Mouse (Mus musculus) naive thymus-derived CD4-positive, alpha-beta T cell, adult 2 months (primary cell): ENCODE results near the gene Rsph9.

ENCODE experiments used
- DNase-seq: peaks from one replicate; pipeline ENCODE4 v3.0.0-alpha.2; 2011; ENCODE audit warnings: low read depth

Rsph9 gene

DNA sequence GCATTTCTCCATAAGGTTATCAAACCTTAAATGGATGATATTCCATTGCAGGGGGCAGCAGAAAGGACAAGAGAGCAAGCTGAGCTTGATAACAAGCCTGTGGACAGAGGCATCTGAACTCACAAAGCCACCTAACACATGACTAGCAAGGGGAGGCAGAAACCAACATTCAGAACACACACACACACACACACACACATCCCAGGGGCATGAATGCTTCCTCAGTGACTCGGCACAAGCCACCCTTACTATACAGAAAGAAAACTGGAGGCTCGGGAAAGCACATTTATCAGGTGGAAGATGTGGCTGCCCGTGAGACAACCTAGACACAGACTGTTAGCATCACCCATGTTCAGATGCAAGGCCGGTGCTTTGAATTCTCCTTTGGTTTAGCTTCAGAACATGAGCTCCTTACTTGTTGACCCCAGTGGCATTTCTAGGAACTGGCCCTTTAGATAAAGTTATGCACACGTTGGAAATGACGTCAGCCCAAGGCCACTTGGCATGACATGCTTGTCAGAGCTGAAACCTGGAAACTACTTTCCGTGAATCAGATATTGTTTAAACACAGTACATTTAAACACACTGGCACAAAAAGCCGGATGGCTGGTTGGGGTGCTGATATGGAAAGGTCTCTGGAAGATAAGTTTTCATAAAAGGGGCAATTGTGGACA lies 5.3 kb downstream of the Rsph9 start:
- DNase-seq = no peak

DNA sequence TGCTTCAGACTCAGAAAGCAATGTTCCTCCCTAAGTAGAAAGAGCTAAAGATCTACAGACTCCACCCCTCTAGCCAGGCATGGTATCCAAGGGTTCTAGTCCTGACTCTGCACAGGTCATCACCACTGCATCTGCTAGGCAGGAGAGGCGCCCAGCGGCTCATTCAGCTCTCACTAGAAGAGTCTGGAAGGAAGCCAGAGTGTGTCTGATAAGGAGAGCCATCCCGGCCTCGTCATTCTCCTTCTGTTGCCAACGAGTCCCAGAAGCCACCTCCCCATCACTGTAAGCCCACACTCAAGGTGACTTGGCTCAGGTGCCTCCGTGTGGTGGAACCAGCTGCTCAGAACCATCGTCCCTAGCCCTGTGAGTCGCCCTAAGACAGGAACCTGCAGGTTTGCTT lies 11.2 kb downstream of the Rsph9 start:
- DNase-seq = no peak

DNA sequence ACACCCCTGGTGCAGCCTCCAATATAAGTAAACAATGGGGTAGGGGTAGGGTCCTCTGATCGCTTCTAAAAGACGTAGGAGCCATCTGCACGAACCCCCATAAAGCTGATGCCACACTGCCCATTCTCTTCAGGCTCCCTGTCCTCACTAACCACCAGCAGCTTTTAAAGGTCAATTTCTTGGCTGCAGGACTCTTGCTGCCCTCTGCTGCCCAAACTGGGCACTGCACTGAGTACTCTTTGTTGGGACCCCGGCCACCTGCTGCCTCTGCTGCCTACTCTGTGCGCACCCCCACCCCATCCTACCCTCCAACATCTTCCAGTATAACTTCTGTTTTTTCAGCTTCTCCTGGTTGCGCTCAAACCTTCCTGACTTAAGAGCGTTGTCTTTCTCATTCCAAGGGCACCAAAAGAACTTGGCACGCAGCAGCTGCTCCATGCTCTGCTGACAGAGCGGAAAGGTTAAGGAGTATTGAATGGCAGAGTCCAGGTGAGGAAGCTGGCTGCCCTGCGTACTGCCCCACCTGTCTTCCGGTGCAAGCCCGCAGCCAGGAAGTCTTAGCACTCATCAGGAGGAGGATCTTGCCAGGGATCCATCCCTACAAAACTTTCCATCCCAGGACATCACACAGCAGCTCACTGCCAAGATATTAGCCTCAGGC lies 11.8 kb downstream of the Rsph9 start:
- DNase-seq = peak; percentile 71

DNA sequence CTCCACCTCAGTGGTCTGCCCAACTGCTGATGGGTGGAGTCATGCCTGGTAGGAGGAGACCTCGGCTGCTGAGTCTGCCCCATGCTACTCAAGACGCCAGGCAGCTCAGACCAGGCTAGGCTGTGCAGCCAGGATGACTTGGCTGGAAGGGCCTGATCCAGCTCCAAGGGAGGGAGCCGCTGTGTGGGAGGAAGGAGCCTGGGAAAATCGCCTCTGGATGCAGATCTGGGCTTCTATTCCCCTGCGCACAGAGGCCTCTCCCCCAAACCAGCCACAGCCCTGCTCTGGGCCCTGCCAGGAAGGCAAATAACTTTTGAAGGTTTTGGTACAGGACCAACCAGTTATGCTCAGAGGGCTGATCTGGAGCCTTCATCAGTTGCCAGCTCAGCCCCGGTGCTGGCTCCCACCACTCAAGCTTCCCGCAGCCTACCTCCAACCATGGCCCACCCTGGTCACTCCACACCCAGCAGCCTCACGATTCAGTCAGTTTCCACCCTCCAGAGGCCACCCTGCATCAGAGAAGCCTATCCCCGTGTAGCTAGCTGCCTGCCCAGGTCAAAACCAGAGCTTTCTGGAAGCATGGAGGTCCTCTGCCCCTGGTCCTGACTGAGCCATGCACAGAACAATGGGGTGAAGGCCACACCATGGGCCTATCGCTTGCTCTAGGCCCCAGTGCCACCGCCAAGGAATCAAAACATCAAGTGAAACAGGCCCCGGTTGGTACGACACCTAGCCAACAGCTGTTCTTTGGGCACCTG lies 14.1 kb downstream of the Rsph9 start:
- no peak for DNase-seq

DNA sequence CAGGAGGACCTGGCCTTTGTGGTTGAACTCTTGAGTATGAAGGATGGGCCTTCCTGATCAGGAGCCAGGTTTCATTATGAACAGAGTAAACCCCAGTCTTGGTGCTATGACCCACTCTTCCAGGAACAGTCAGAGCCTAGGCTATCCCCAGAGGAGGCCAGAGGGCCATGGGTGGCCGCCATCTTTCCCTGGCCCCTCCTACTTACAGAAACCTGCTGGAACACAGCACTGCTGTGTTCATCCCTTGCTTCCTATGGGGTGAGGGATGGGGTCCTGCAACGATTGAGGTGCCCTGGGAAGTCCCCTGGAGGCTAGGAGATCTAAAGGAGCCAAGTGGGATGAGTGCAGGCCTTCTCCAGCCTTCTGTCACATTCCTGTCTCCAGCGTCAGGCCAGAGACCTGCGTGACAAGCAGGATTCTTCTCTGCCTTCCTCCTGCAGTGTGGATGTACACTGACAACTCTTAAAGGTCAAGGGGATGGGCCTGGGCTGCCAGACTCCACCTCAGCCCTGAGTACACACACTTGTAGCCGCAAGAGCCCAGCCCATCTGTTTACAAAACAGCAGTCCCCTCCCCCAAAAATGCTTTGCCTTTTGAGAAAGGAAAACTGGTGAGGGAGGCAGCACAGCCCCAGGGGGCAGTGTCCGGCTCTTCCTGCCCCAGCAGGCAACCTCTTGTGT lies 16.1 kb downstream of the Rsph9 start:
- no peak for DNase-seq

DNA sequence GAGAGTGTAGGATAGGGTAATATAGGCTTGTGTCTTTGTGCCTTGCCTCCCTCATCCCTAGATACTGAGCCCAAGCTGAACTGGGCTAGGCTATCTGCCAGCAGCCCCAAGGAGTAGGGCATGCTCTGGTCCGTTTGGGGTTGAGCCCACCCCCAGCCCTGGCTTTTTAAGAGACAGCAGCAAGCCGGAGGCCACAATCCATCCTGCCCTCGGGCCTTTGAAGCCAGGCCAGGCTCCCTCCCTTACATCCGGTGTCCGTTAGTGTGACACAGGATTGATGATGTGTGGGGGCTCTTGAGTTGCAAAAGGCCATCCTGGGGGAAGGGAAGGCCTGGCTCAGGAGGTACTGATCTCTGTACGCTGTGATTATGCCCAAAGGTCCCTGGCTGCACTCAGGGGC lies 17.4 kb downstream of the Rsph9 start:
- no peak for DNase-seq

DNA sequence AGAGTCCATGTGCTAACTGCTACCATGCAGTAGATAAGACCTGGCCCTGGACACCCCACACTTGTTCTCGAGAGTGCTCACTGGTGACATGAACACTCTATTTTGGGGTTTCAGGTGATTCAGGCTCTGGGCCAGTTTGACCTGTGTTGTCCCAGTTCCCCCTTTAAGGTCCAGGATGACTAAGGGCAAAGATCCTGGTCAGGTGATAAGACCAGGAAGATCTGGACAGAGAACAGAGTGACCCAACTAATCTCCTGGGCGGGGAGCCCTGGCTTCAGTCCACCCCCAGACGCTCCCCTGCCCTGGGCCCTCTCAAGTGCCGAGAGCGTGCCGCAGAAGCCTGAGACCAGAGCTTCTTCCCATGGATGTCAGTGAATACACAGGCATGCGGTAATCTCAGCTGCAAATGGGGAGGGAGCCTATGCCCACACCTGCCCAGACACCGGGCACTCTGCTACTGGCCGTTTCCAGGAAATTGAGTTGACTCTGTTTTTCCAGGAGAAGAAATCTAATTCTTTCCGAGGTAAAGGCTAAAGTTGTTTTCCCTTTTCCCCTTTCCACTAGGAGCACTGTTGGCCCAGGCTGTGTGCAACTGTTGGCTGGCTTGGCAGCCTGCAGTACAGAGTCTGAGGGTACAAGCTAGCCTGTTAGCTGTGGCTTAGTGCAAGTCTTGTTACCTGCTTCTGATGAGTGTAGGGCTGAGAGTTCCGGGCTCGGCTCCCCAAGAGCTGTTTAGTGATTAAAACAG lies 19.9 kb downstream of the Rsph9 start:
- no peak for DNase-seq

DNA sequence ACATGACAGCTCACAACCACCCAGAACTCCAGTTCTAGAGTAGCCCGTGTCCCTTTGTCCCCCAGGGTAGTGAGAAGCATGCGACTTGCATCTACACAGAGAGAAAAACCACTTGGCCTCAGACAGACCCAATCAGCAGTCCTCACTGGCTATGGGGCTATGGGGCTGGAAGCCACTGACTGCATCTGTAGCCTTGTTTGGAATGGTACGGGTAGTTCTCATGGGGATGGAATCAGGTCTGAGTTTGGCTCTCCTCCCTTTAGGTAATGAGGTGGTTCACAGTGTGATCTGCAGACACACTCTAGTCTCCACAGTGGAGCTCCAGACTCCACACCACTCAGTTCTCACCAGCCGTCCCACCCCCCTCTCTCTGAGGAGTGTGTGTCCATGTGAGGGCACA lies 20.7 kb downstream of the Rsph9 start:
- no peak for DNase-seq

DNA sequence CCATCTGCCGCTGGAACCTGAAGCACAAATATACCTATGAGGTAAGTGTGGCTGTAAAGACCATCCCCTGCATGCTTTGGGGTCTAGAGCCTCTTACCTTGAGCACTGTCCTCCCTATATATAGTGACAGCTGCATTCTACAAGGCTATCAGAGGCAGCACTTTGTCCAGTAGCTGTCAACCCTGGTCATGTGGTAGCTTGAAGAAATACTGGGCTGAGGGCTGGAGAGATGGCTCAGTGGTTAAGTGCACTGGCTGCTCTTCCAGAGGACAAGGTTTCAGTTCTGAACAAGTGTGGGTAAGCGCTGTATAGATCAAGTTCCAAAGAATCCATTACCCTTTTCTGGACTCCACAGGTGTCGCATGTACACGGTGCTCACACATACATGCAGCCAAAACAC lies 21.2 kb downstream of the Rsph9 start:
- DNase-seq = no peak

DNA sequence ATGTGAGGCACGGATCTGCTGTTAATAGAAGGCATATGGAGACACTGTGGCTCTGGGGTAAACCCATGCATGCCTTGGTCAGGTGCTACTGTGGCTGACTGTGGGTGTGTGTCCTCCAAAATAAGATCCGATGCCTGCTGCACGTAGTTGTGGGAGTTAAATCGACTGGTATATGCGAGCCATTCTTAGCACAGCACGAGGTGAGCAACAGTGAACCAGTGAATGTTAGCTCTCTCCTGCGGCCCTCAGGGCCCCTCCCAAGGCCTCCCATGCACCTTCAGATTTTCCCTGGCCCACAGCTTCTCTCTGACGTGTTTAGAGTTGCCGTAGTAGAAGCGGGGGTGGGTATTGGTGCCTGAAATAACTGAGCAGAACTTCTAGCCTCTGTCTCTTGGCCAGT lies 24.4 kb downstream of the Rsph9 start:
- no peak for DNase-seq

DNA sequence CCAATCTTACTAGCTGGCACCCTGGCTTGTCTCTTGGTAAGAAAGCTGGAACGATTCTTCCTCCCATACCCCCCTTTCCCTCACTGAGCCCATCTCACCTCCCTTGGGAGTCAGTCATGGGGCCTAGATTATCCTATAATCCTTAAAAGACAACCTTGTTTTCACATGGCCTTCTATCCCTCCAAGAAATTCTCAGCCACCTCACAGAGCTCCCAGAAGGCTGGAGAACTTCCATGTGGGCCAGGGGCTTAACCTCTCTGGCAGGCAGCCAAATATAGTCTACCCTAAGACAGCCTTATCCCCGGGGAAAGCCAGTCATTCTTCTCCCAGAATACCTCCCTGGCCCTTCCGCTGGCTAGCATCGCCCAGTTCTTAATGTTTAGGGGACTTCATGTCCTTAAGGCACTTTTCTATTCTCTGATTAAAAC lies 25.6 kb downstream of the Rsph9 start:
- no peak for DNase-seq

DNA sequence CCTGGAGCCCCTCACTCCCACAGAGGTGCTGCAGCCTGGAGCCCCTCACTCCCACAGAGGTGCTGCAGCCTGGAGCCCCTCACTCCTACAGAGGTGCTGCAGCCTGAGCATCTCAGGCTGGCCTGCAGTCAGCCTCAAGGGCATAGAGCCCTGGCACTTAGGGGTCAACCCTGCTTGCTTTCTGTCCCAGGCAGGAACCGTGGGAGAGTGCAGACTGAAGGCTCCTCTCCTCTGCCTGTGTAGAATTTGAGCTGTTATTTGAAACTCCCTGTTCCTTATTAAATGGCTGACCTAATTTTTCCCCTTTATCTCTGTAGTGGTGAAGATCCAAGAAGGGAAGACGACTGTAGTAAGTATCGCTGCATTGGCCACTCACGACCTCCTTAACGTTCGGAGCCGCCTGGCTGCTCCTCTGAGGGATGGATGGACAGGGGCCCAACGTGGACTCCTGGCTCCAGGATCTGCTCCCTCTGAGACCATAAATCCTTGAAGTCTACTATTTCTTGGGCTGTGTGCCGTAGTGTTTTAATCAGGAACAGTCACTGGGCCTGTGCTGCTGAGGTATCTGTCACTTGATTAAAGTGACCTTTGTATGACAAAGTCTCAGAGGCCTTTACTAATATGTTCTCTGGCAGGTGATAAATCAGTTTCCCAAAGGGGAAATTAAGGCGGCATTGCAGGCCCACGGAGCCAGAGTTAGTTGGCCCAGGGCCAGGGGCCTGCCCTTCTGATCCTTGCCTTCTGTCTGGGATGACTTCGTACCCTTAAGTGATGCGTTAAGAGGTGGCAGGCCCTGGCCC lies 26.2 kb downstream of the Rsph9 start:
- DNase-seq = no peak

DNA sequence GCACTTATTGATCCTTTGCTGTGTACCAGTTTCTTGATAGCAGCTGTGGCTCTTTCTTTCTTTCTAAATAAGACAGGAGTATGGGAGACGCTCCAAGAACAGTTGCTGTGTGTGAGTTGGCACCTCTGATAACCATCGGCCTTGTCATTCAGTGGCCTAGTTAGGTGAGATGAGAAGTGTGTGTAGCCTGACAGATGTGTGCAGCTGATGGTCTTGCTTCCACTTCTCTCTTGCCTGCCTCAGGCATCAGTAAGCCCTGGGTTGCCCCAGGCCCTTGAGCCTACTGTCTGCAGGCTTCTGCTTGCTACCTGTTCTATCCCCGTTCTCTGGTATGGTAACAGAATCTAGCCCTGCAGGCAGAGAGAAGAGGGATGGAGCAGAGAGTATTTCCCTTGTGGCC lies 27.1 kb downstream of the Rsph9 start:
- no peak for DNase-seq

DNA sequence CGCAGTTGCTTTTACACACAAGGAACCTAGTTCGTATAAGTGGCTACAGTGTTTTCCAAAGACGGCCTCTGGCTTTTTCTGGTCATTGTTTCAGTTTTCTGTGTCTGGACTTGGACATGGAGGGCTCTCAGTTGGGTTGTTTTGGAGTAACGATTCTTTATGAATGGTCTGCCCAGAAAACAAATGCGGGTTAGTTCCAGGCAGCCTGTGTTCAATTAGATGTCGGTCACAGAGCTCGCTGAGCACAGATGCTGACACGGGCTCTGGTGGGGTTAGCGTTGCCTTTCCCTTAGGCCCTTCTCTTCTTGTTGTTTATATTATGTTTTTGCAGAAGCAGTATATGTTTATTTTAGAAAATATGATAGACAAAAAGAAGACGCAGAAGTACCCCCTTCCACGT lies 27.9 kb downstream of the Rsph9 start:
- DNase-seq = no peak

DNA sequence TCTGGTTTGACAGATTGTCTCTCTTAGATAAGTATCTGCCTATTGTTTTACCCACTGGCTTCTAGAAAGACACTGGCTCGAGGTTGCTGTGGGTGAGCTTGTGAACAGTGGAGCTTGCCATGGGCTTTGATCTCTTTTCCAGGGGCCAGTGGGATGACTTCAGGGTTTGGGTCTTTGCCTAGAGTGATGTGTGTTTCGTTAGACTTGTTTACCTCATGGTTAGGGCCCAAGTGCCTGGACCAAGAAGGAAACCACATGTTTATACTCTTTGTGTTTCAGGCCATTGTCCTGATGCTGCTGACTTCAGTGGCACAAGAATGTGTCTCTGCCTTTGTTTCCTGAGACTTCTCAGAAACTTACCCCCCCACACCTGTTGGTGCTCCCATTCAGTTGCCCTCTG lies 28.5 kb downstream of the Rsph9 start:
- no peak for DNase-seq

DNA sequence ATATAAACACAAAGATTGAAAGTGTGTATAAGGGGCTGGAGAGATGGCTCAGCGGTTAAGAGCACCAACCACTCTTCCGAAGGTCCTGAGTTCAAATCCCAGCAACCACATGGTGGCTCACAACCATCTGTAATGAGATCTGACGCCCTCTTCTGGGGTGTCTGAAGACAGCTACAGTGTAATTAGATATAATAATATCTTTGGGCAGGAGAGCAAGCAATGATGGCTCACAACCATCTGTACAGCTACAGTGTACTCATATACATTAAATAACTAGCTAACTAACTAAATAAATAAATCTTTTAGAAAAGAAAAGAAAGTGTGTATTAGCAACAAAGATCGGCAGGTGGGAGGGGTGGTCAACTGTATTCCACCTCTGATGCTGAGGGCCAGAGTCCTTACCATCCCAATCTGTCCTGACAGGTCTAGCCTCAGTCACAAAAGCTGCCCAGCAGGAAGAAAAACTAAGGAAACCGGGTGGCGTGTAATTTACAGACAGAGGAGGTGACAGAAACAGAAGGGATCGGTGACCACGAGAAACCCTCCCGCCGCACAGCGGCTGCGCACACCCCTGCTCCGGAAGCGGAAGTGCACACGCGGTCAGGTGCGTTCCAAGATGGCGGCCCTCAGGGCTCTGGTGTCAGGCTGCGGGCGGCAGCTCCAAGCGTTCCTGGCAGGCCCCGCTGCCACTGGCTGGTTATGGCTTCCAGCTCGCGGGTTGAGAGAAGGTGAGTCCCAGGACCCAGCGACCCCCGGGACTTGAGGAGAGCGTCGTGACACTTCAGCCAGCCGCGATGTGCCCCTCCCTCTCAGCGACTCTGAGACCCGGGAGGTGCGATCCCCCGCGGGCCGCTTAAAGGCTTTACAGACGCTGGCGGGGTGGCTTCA lies 33.4 kb downstream of the Rsph9 start, which contains the start of gene Mrps18a:
Mrps18a (plus strand) TSS at position 585 of the 888 bp plus-strand sequence.
- peak; percentile 85 for DNase-seq

DNA sequence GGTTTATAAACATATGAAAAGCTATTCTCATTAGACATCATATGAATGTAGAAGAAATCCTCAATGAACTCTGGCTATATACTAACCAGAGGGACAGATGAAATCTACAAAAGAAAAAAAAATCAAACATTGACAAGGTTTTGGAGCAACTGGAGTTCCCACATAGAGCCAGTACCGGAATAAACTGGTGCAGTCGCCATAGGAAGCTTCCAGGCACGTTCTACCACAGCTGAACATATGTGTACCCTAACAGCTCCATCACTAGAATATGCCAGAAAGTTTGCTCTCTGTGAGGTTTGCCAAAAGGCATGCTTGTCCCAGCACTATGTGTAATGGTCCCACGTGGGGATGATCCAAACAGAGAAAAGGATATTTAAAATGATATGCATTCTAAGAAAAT lies 35.7 kb downstream of the Rsph9 start:
- DNase-seq = no peak

DNA sequence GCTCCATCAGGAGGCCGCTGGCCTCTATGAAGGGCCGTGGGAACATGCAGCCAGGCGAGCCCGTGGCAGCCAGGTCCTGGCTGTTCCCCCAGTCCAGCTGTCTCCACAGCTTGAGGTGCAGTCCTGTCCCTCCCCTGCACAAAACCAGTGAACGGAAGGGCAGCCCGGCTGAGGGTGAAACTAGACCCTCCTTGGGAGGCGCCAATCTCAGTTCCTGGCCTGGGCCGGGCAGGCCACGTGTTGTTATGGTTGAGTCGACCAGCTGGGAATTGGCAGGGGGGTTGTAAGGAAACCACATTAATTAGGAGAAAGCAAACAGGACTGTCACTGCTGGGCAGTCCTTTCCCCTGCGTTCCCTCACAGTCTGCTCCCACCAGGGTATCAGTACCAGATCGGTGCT lies 39.5 kb downstream of the Rsph9 start:
- no peak for DNase-seq

DNA sequence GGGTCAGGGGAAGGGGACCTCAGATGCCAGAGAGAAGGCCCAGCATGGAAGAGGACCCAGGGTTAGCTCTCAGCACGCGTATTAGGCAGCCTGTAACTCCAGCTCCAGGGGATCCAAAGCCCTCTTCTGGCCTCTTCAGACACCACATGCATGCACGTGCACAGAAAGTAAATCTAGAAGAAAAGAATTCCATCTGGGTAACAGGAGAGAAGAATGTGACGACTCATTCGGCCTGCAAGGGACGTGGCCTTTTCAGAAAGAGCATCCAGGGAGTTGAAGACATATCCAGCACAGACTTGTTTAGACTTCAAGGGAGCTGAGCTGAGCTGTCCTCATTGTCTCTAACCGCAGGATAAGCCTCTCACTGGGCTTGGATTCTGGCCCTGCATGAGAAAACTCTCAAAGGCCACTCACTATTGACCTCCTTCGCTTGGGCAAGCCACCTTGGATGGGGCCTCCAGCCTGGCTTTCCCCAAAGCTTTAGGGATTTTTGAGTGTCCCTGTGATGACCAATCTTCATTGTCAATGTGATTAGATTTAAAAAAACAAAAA lies 41.3 kb downstream of the Rsph9 start:
- no peak for DNase-seq

DNA sequence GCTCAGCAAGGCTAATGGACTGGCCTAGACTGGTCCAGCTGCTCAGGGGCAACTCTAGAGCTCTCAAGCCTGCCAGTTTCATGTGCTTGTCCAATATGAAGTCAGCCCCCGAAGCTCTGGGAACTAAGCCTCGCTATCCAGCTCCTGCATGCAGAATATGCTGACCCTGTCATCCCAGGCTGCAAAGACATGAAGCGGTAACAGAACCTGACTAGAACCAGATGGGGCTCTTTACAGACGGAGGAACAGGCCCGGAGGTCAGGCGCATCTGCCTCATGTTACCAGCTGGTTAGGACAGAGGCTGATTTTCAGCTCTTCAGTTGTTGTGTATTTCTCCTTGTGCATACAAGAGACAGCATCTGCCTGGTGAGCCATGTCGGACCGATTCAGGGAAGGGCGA lies 42.1 kb downstream of the Rsph9 start:
- no peak for DNase-seq
